In genomic region chr5:114371331-114371730, GRCm38 (mm10) we compare ENCODE assay signal across 9 mouse cellular contexts. TPM values are rescaled to one million over a fixed set of nuclear protein-coding genes. Genes with fewer than 3 reads are reported as not detected.
DNase-seq lines count a peak whose midpoint lies in the region; ATAC-seq and TF ChIP-seq lines count a peak whose summit lies in the region.
"Had no signal": no experiment of that assay in that cellular context is flagged by ENCODE, and none has a peak within 500 bp of the region (broad histone marks: within the 10 kb centered on the region; RNA-seq: fewer than 3 reads in every experiment).

No protein-coding gene starts in this region.

- ATAC-seq in hindbrain, embryonic 16.5 days: no peak
- ATAC-seq in hindbrain, embryonic 14.5 days (ENCODE audit: low FRiP score): no peak
- peak; percentile 9; the same call in 1 of the 2 replicates for ATAC-seq in intestine, postnatal 0 days
- ATAC-seq in megakaryocyte, adult 5-6 weeks (ENCODE audit: poor library complexity, severe bottlenecking): peak; percentile 33

- WGBS in hindbrain, embryonic 16.5 days: 78% methylated on average over 3 of the region's 3 CpGs
- WGBS in hindbrain, embryonic 14.5 days: 86% methylated on average over 3 of the region's 3 CpGs
- WGBS in intestine, postnatal 0 days: 19% methylated on average over 3 of the region's 3 CpGs

- TF ChIP-seq CTCF in intestine, postnatal 0 days (IDR thresholded peaks at IDR 0.05; ENCODE audit: low read depth): no peak

- H3K9me3 ChIP-seq in hindbrain, embryonic 16.5 days (ENCODE audit: control insufficient read depth, low read length): no peaks in the 10 kb centered on the region
- H3K9me3 ChIP-seq in hindbrain, embryonic 14.5 days (ENCODE audit: control insufficient read depth, low read length): no peaks in the 10 kb centered on the region
- no peaks in the 10 kb centered on the region for H3K9me3 ChIP-seq in intestine, postnatal 0 days (ENCODE audit: control insufficient read depth)

- no peak overlapping the region for H3K9ac ChIP-seq in hindbrain, embryonic 16.5 days (ENCODE audit: low read depth, low read length)
- no peak overlapping the region for H3K9ac ChIP-seq in hindbrain, embryonic 14.5 days
- peak overlapping the region; percentile 43 for H3K9ac ChIP-seq in intestine, postnatal 0 days (ENCODE audit: low read depth, low read length)

- peak overlapping the region; percentile 25; the same call in 1 of the 2 replicates for H3K27ac ChIP-seq in hindbrain, embryonic 16.5 days (ENCODE audit: low read depth, low read length)
- H3K27ac ChIP-seq in hindbrain, embryonic 14.5 days: no peak overlapping the region
- peak overlapping the region; percentile 93 for H3K27ac ChIP-seq in intestine, postnatal 0 days (ENCODE audit: low read depth, low read length)

- DNase-seq in hindbrain, embryonic 14.5 days (ENCODE audit: low spot score): no peak
- DNase-seq in c-Kit-positive CD71-positive TER-119-positive erythroid progenitor cells, embryonic 14.5 days (ENCODE audit: low spot score): peak; percentile 50
- DNase-seq in T-cell, adult 2 months (ENCODE audit: low spot score): no peak
- no peak for DNase-seq in ovary, adult 18-20 months (ENCODE audit: low spot score)
- DNase-seq in gastrocnemius, adult 18-20 months (ENCODE audit: low spot score): no peak
- DNase-seq: cerebellum, adult 9-10 months had no signal

- peaks cover 9% of the 10 kb centered on the region; the same call in 1 of the 2 replicates for H3K4me1 ChIP-seq in hindbrain, embryonic 16.5 days (ENCODE audit: control insufficient read depth, insufficient read depth, low read depth, low read length)
- 0 out of 2 replicates have a peak, but pooled peaks cover 3% of the 10 kb centered on the region for H3K4me1 ChIP-seq in hindbrain, embryonic 14.5 days (replicated peaks; ENCODE audit: control insufficient read depth, insufficient read depth, low read length)
- H3K4me1 ChIP-seq in intestine, postnatal 0 days (replicated peaks; ENCODE audit: control insufficient read depth, insufficient read depth, low read length): peaks cover 45% of the 10 kb centered on the region

- peaks cover 52% of the 10 kb centered on the region for H3K36me3 ChIP-seq in hindbrain, embryonic 16.5 days (ENCODE audit: control insufficient read depth, insufficient read depth, low read length)
- peaks cover 94% of the 10 kb centered on the region for H3K36me3 ChIP-seq in hindbrain, embryonic 14.5 days (replicated peaks; ENCODE audit: control insufficient read depth, insufficient read depth)
- H3K36me3 ChIP-seq in intestine, postnatal 0 days (ENCODE audit: control insufficient read depth, insufficient read depth): peaks cover 61% of the 10 kb centered on the region

- no peaks in the 10 kb centered on the region for H3K27me3 ChIP-seq in hindbrain, embryonic 16.5 days (replicated peaks; ENCODE audit: control insufficient read depth, insufficient read depth, low read length)
- no peaks in the 10 kb centered on the region for H3K27me3 ChIP-seq in hindbrain, embryonic 14.5 days (ENCODE audit: control insufficient read depth, insufficient read depth, low read length)
- H3K27me3 ChIP-seq in intestine, postnatal 0 days (replicated peaks; ENCODE audit: control insufficient read depth, insufficient read depth, low read length): no peaks in the 10 kb centered on the region

- no peak overlapping the region for H3K4me2 ChIP-seq in hindbrain, embryonic 16.5 days (ENCODE audit: low read length)
- no peak overlapping the region for H3K4me2 ChIP-seq in hindbrain, embryonic 14.5 days (replicated peaks)
- peak overlapping the region; percentile 46 for H3K4me2 ChIP-seq in intestine, postnatal 0 days (replicated peaks; ENCODE audit: low read depth)

- H3K4me3 ChIP-seq in hindbrain, embryonic 16.5 days (ENCODE audit: low read length): no peak overlapping the region
- no peak overlapping the region for H3K4me3 ChIP-seq in hindbrain, embryonic 14.5 days (replicated peaks; ENCODE audit: low read length)
- no peak overlapping the region for H3K4me3 ChIP-seq in intestine, postnatal 0 days (ENCODE audit: low read depth, low read length)

RNA-seq across cellular contexts. Expression of gene Kctd10, which starts 9.0 kb away (rescaled TPM):
- 59.3 and 70.1 TPM in 2 replicates for polyA plus RNA-seq in hindbrain, embryonic 16.5 days (2015; fragmentation: Nextera tagmentation; extraction: Ambion mirVana)
- polyA plus RNA-seq in hindbrain, embryonic 14.5 days (2014; fragmentation: Nextera tagmentation; extraction: Ambion mirVana): 60.9 and 67.9 TPM in 2 replicates
- polyA plus RNA-seq in intestine, postnatal 0 days (2015; fragmentation: Nextera tagmentation; extraction: Ambion mirVana): 112 and 118 TPM in 2 replicates
- 30.2 and 32.5 TPM in 2 replicates for total RNA-seq in megakaryocyte, adult 5-6 weeks (2015)
- total RNA-seq in megakaryocyte, adult 5-6 weeks (2017): 89.8 and 106 TPM in 2 replicates
- total RNA-seq in gastrocnemius, adult 18-20 months (2021): 10 to 100 TPM; 15.2 to 21.4 TPM

RNA-seq across cellular contexts. Expression of gene Ube3b, which starts 9.1 kb away (rescaled TPM):
- 36.7 and 45.4 TPM in 2 replicates for polyA plus RNA-seq in hindbrain, embryonic 16.5 days (2015; fragmentation: Nextera tagmentation; extraction: Ambion mirVana)
- polyA plus RNA-seq in hindbrain, embryonic 14.5 days (2014; fragmentation: Nextera tagmentation; extraction: Ambion mirVana): 45.9 and 48.2 TPM in 2 replicates
- 23.0 and 24.8 TPM in 2 replicates for polyA plus RNA-seq in intestine, postnatal 0 days (2015; fragmentation: Nextera tagmentation; extraction: Ambion mirVana)
- total RNA-seq in megakaryocyte, adult 5-6 weeks (2015): 23.7 and 27.3 TPM in 2 replicates
- 17.5 and 19.3 TPM in 2 replicates for total RNA-seq in megakaryocyte, adult 5-6 weeks (2017)
- 100 to 1,000 TPM; 108 to 115 TPM for total RNA-seq in gastrocnemius, adult 18-20 months (2021)

Comparison
In these comparisons a context has a peak if more than half of its experiments do, and no peak if none do; other contexts are left out.
1. ATAC-seq: peak in intestine, postnatal 0 days (single experiment) and megakaryocyte, adult 5-6 weeks (single experiment); none in hindbrain, embryonic 16.5 days (single experiment) and hindbrain, embryonic 14.5 days (single experiment).